Mouse (Mus musculus) forebrain, embryonic 12.5 days (tissue): Measurements from ENCODE around the gene Cnot1. TPM values are rescaled to one million over a fixed set of nuclear protein-coding genes. Genes with fewer than 3 reads are reported as not detected.
"Not testable (repeated sequence)": the region's sequence is repeated elsewhere in the genome, so short reads cannot be mapped to it uniquely, and the experiment has no call there.

Source experiments
- ATAC-seq: fragments of 200-750 bp; cut with Nextera tagmentation; 2 replicates; pipeline ENCODE4 v1.8.0; 2017; ENCODE audit warnings: moderate TSS enrichment; ENCODE audit not compliant: low FRiP score
- H3K27ac ChIP-seq: fragments of 300-500 bp; sonication (generic); 2 replicates; pipeline ENCODE4 v1.5.1; 2016; ENCODE audit warnings: mild to moderate bottlenecking
- H3K27me3 ChIP-seq: fragments of 300-500 bp; sonication (generic); 2 replicates; pipeline ENCODE4 v1.6.1; 2016; ENCODE audit warnings: mild to moderate bottlenecking
- H3K36me3 ChIP-seq: fragments of 300-500 bp; sonication (generic); replicated peaks from 2 replicates; pipeline ENCODE4 v1.6.1; 2016; ENCODE audit warnings: mild to moderate bottlenecking
- H3K4me1 ChIP-seq: fragments of 300-500 bp; sonication (generic); 2 replicates; pipeline ENCODE4 v1.6.1; 2016
- H3K4me2 ChIP-seq: fragments of 300-500 bp; sonication (generic); 2 replicates; pipeline ENCODE4 v1.6.1; 2016; ENCODE audit warnings: mild to moderate bottlenecking, moderate library complexity
- H3K4me3 ChIP-seq: fragments of 300-500 bp; sonication (generic); replicated peaks from 2 replicates; pipeline ENCODE4 v1.5.1; 2016; ENCODE audit warnings: mild to moderate bottlenecking
- H3K9ac ChIP-seq: fragments of 300-500 bp; sonication (generic); 2 replicates; pipeline ENCODE4 v1.6.1; 2016; ENCODE audit warnings: mild to moderate bottlenecking
- H3K9me3 ChIP-seq: fragments of 300-500 bp; sonication (generic); 2 replicates; pipeline ENCODE4 v1.6.1; 2016
- WGBS: fragments of 180-500 bp; shearing (Covaris S2); methylation state at CpG from one replicate; pipeline ENCODE4 v1.1.7; 2016; 5-methylcytosine and 5-hydroxymethylcytosine counted together
- polyA plus RNA-seq: library from polyadenylated mRNA; unstranded; fragments of >200 nt; fragmentation: Nextera tagmentation; extraction: Ambion mirVana; gene quantifications from 2 replicates; pipeline ENCODE4 v1.2.1, GENCODE M21; 2016

The Cnot1 gene
- polyA plus RNA-seq, 1 experiment from 2014 or later: 92.0 TPM

DNA sequence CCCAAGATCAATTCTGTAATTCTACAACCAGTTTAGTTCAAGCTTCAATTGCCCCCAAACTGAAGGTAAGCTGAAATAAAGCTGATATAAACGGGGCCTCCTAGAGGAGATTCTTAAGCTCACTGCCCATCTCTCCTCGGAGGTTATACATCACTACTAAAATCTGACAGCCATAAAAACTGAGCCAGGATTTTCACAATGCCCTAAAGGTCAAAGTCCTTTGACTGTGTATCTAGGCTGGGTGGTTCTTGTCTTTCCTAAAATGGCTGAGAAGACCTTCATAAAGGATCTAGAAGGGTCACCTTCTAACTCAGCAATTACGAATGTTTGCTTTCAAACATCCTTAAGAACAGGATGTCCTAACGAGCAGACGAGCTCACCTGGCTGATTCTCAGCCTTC is 1.9 kb upstream of the Cnot1 start:
- no peak for ATAC-seq
- no peak overlapping the region for H3K4me2 ChIP-seq
- no peak overlapping the region for H3K27ac ChIP-seq
- WGBS: 87% methylated on average over 5 of the region's 5 CpGs
- H3K36me3 ChIP-seq: no peaks in the 10 kb centered on the region
- H3K27me3 ChIP-seq: no peaks in the 10 kb centered on the region
- H3K4me3 ChIP-seq: no peak overlapping the region
- no peak overlapping the region for H3K9ac ChIP-seq
- no peaks in the 10 kb centered on the region for H3K9me3 ChIP-seq
- peaks cover 20% of the 10 kb centered on the region for H3K4me1 ChIP-seq

GRCm38 (mm10) chr8:95808631-95809030 is 1.4 kb upstream of the Cnot1 start:
- no peaks in the 10 kb centered on the region for H3K27me3 ChIP-seq
- no peak overlapping the region for H3K9ac ChIP-seq
- ATAC-seq: no peak
- H3K4me2 ChIP-seq: no peak overlapping the region
- H3K27ac ChIP-seq: no peak overlapping the region
- H3K4me1 ChIP-seq: peaks cover 20% of the 10 kb centered on the region
- H3K9me3 ChIP-seq: no peaks in the 10 kb centered on the region
- H3K4me3 ChIP-seq: no peak overlapping the region
- H3K36me3 ChIP-seq: no peaks in the 10 kb centered on the region
- 90% methylated on average over 4 of the region's 4 CpGs for WGBS

- ATAC-seq: peak; percentile 93
- peak overlapping the region; percentile 64 for H3K4me2 ChIP-seq
- under 1% methylated on average over 20 of the region's 20 CpGs for WGBS
These were observed 597 bp upstream of the Cnot1 start for GRCm38 (mm10) chr8:95807861-95808260.

DNA sequence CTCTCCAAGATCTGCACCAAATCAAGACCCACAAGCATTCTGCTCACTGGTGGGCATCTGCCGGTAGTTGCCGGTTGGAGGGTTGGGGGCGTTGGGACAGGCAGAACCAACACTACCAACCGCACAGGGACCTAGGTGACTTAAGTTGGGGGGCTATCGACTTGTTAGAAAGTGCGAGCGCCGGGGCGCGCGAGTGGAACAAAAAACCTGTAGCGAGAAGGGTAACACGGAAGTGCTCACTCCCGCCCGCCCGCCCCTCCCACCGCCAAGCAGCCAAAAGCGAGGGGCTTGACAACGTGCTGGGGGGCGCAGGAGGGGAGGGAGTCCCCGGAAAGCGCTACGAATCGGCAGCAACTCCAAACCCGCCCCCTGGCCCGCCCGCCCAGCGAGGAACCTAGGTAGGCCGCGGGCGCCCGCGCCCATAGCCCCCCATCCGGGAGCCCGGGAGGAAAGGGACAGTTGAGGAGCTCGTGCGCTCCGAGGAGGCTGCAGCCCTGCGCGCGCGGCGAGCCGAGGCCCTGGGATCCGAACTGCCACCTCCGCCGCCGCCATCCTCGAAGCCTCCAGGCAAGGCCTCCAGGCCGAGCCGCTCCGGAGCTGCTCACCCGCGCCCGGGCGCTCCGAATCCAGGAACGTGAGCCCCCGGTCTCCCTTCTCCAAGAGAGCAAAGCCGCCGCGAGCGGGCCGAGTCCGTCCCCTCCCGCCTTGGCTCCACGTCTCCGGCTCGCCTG is 638 bp downstream of the Cnot1 start:
- peak overlapping the region; percentile 93 for H3K27ac ChIP-seq
- H3K4me2 ChIP-seq: peak overlapping the region; percentile 93
- peak; percentile 8; the same call in 1 of the 2 replicates for ATAC-seq
- H3K4me3 ChIP-seq: peak overlapping the region; percentile 98
- 0% methylated on average over 54 of the region's 69 CpGs for WGBS
- no peaks in the 10 kb centered on the region for H3K9me3 ChIP-seq
- peaks cover 25% of the 10 kb centered on the region for H3K4me1 ChIP-seq
- H3K36me3 ChIP-seq: 0 out of 2 replicates have a peak, but pooled peaks cover 8% of the 10 kb centered on the region
- H3K9ac ChIP-seq: peak overlapping the region; percentile 98
- no peaks in the 10 kb centered on the region for H3K27me3 ChIP-seq

More at GRCm38 (mm10) chr8:95807861-95808260, 597 bp upstream of the Cnot1 start:
- H3K27ac ChIP-seq: peak overlapping the region; percentile 93
- no peaks in the 10 kb centered on the region for H3K9me3 ChIP-seq
- H3K4me1 ChIP-seq: peaks cover 20% of the 10 kb centered on the region
- H3K4me3 ChIP-seq: peak overlapping the region; percentile 98
- H3K27me3 ChIP-seq: no peaks in the 10 kb centered on the region
- H3K9ac ChIP-seq: peak overlapping the region; percentile 51; the same call in 1 of the 2 replicates
- H3K36me3 ChIP-seq: no peaks in the 10 kb centered on the region

- H3K27me3 ChIP-seq: no peaks in the 10 kb centered on the region
- no peak for ATAC-seq
- no peaks in the 10 kb centered on the region for H3K9me3 ChIP-seq
- H3K9ac ChIP-seq: peak overlapping the region; percentile 98
- WGBS: 73% methylated on average over 2 of the region's 2 CpGs
- peak overlapping the region; percentile 93 for H3K4me2 ChIP-seq
- H3K4me1 ChIP-seq: peaks cover 29% of the 10 kb centered on the region
- H3K4me3 ChIP-seq: peak overlapping the region; percentile 98
- H3K27ac ChIP-seq: no peak overlapping the region
- H3K36me3 ChIP-seq: peaks cover 13% of the 10 kb centered on the region
These were observed 1.8 kb downstream of the Cnot1 start for GRCm38 (mm10) chr8:95805482-95805881.

GRCm38 (mm10) chr8:95802231-95802630 is 5.0 kb downstream of the Cnot1 start:
- Histone ChIP-seq H3K4me1 (peaks cover 31% of the 10 kb centered on the region), H3K36me3 (peaks cover 28% of the 10 kb centered on the region), H3K27me3 (no peaks in the 10 kb centered on the region), H3K9ac (no peak overlapping the region), H3K4me2 (no peak overlapping the region), H3K9me3 (no peaks in the 10 kb centered on the region), H3K27ac (no peak overlapping the region), H3K4me3 (no peak overlapping the region)
- WGBS: 89% methylated on average over 8 of the region's 8 CpGs
- ATAC-seq: no peak

DNA sequence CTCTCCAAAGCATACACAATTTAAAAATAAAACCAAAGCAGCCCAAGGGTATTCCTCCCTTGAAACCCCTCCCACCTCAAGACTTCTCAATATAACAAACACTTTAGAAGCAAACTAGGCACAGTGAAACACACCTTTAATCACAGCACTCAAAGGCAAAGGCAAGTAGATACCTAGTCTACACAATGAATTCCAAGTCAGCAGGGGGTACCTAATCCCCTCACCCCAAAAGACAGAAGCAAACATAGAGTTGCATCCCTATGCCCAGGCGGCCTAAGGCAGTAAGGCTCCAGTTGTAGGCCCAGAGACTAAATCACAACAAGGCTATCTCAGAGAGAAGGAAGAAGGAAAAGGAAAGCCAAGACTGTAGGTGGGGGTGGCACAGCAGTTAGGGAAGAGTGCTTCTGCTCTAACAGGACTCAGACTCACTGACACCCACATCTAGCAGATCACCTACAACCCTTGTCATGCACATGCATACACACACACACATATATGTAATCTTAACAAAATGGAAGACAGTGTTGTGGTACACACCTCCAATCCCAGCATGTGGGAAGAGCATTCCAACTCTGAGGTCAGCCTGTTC is 5.7 kb downstream of the Cnot1 start:
- H3K9ac ChIP-seq: no peak overlapping the region
- H3K36me3 ChIP-seq: peaks cover 28% of the 10 kb centered on the region
- no peak overlapping the region for H3K4me2 ChIP-seq
- H3K9me3 ChIP-seq: no peaks in the 10 kb centered on the region
- WGBS: 70% methylated on average over 1 of the region's 1 CpGs
- no peak overlapping the region for H3K4me3 ChIP-seq
- H3K27ac ChIP-seq: no peak overlapping the region
- no peak for ATAC-seq
- no peaks in the 10 kb centered on the region for H3K27me3 ChIP-seq
- H3K4me1 ChIP-seq: peaks cover 31% of the 10 kb centered on the region

DNA sequence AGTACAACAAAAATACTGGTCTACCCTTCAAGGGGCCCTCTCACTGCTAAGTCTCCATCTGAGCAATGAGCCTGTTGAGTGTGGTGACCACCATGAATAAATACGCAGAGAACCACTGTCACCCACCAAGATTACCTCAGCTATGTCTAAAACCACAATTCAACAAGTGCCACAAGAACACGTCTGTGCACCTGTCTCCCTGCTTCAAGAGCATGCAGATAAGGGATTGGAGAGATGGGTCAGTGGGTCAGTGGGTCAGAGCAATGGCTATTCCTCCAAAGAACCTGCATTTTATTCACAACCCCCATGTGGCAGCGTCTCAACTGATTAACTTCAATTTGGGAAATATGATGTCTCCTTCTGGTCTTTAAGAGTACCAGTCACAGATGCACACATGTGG is 6.9 kb downstream of the Cnot1 start:
- 95% methylated on average over 3 of the region's 3 CpGs for WGBS
- Histone ChIP-seq H3K36me3 (peaks cover 28% of the 10 kb centered on the region), H3K4me3 (no peak overlapping the region), H3K27me3 (no peaks in the 10 kb centered on the region), H3K9ac (no peak overlapping the region), H3K9me3 (no peaks in the 10 kb centered on the region), H3K4me2 (no peak overlapping the region), H3K27ac (no peak overlapping the region), H3K4me1 (peaks cover 20% of the 10 kb centered on the region)
- ATAC-seq: no peak

DNA sequence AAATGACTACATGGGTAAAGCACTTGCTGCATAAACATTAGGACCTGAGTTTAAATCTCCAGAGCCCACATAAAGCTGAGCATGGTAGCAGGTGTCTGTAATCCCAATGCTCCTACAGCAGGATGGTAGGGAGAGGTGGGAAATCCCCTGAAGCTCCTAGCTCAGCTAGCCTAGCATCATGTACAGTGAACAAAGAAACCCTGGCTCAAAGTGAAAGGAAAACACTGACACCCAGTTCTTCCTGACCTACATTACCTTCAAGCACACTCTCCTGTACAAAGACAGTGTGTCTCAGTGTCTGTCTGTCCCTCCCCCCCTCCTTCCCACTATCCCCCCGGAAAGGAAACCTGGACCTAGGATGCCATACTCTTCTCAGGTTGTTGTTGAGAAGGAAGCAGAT is 7.4 kb downstream of the Cnot1 start:
- 77% methylated on average over 1 of the region's 1 CpGs for WGBS
- Histone ChIP-seq H3K4me2 (no peak overlapping the region), H3K27me3 (no peaks in the 10 kb centered on the region), H3K36me3 (peaks cover 28% of the 10 kb centered on the region), H3K4me3 (no peak overlapping the region), H3K4me1 (peaks cover 16% of the 10 kb centered on the region), H3K27ac (no peak overlapping the region), H3K9me3 (no peaks in the 10 kb centered on the region), H3K9ac (no peak overlapping the region)
- ATAC-seq: no peak

GRCm38 (mm10) chr8:95799117-95799516 is 8.1 kb downstream of the Cnot1 start:
- peaks cover 28% of the 10 kb centered on the region for H3K36me3 ChIP-seq
- no peak overlapping the region for H3K4me2 ChIP-seq
- H3K4me3 ChIP-seq: no peak overlapping the region
- H3K9ac ChIP-seq: no peak overlapping the region
- ATAC-seq: no peak
- H3K9me3 ChIP-seq: no peaks in the 10 kb centered on the region
- 97% methylated on average over 6 of the region's 6 CpGs for WGBS
- H3K4me1 ChIP-seq: peaks cover 11% of the 10 kb centered on the region; the same call in 1 of the 2 replicates
- H3K27me3 ChIP-seq: no peaks in the 10 kb centered on the region
- H3K27ac ChIP-seq: no peak overlapping the region

- H3K27ac ChIP-seq, H3K4me1 ChIP-seq, H3K27me3 ChIP-seq, ATAC-seq, H3K9me3 ChIP-seq, H3K4me2 ChIP-seq, H3K4me3 ChIP-seq, H3K9ac ChIP-seq: not testable (repeated sequence)
- peaks cover 14% of the 10 kb centered on the region for H3K36me3 ChIP-seq
- WGBS: 97% methylated on average over 5 of the region's 5 CpGs
These were observed 11.8 kb downstream of the Cnot1 start for GRCm38 (mm10) chr8:95795333-95796061.

DNA sequence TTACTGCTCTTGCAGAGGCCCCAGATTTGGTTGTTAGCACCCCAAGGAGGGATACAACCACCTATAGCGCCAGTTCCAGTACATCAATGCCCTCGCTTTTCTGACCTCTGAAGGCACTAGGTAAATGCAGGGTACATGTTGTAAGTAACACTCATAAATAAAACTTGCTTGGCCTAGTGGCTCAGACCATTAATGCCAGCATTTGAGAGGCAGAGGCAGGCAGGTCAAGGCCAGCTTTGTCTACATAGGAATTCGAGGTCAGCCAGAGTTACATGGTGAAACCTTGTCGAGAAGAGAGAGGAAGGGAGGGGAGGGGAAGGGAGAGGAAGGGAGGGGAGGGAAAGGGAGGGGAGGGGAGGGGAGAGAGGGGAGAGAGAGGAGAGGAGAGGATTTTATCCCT is 21.7 kb downstream of the Cnot1 start:
- H3K4me2 ChIP-seq: no peak overlapping the region
- no peaks in the 10 kb centered on the region for H3K27me3 ChIP-seq
- no peaks in the 10 kb centered on the region for H3K9me3 ChIP-seq
- H3K9ac ChIP-seq: no peak overlapping the region
- no peak for ATAC-seq
- no peak overlapping the region for H3K27ac ChIP-seq
- 98% methylated on average over 3 of the region's 4 CpGs for WGBS
- H3K4me3 ChIP-seq: no peak overlapping the region
- H3K36me3 ChIP-seq: peaks cover 77% of the 10 kb centered on the region
- H3K4me1 ChIP-seq: no peaks in the 10 kb centered on the region
